Mouse (Mus musculus): ENCODE results near the gene Rbm44. TPM values are rescaled to one million over a fixed set of nuclear protein-coding genes. Genes with fewer than 3 reads are reported as not detected.

The Rbm44 gene
- polyA plus RNA-seq (2015; fragmentation: Nextera tagmentation; extraction: Ambion mirVana) = 0.39 and 0.44 TPM in 2 replicates

GRCm38 (mm10) chr1:91144813-91145212, at the start of gene Rbm44:
Gene Rbm44, plus strand, starts transcription at chr1:91145089.

GRCm38 (mm10) chr1:91179533-91180173, 34.8 kb downstream of the Rbm44 start, which contains the start of gene Ramp1:
Gene Ramp1, plus strand, starts transcription at chr1:91179822.

Other genes with a start within 250 kb of the Rbm44 start
- gene Mlph, start 230.0 kb upstream of the Rbm44 start, polyA plus RNA-seq (2015; fragmentation: Nextera tagmentation; extraction: Ambion mirVana) = 0.10 and 0.13 TPM in 2 replicates
- gene Prlh, start 192.0 kb upstream of the Rbm44 start, polyA plus RNA-seq (2015; fragmentation: Nextera tagmentation; extraction: Ambion mirVana) = not detected in 2 replicates
- 0.54 and 0.93 TPM in 2 replicates for gene Rab17, start 175.4 kb upstream of the Rbm44 start, polyA plus RNA-seq (2015; fragmentation: Nextera tagmentation; extraction: Ambion mirVana)
- gene Lrrfip1, start 146.4 kb upstream of the Rbm44 start, polyA plus RNA-seq (2015; fragmentation: Nextera tagmentation; extraction: Ambion mirVana) = 19.6 and 27.2 TPM in 2 replicates
- 12.2 and 16.5 TPM in 2 replicates for gene Ramp1, start 34.7 kb downstream of the Rbm44 start, polyA plus RNA-seq (2015; fragmentation: Nextera tagmentation; extraction: Ambion mirVana)
- gene Ube2f, start 105.2 kb downstream of the Rbm44 start, polyA plus RNA-seq (2015; fragmentation: Nextera tagmentation; extraction: Ambion mirVana) = 40.5 and 56.4 TPM in 2 replicates
- 6.5 and 8.3 TPM in 2 replicates for gene Scly, start 153.2 kb downstream of the Rbm44 start, polyA plus RNA-seq (2015; fragmentation: Nextera tagmentation; extraction: Ambion mirVana)
- gene Espnl, start 177.0 kb downstream of the Rbm44 start, polyA plus RNA-seq (2015; fragmentation: Nextera tagmentation; extraction: Ambion mirVana) = 0.08 TPM in 1 of 2 replicates, not detected in the other
- 1.2 and 1.7 TPM in 2 replicates for gene Klhl30, start 205.9 kb downstream of the Rbm44 start, polyA plus RNA-seq (2015; fragmentation: Nextera tagmentation; extraction: Ambion mirVana)
- gene Erfe, start 221.3 kb downstream of the Rbm44 start, polyA plus RNA-seq (2015; fragmentation: Nextera tagmentation; extraction: Ambion mirVana) = 0.74 and 1.3 TPM in 2 replicates

All from adrenal gland, postnatal 0 days (tissue).